Mouse (Mus musculus): Measurements from ENCODE around the gene Rnf220. TPM values are rescaled to one million over a fixed set of nuclear protein-coding genes. Genes with fewer than 3 reads are reported as not detected.

Gene Rnf220
- total RNA-seq, 2 experiments from 2014 or later = 63.3 to 83.9 TPM

DNA sequence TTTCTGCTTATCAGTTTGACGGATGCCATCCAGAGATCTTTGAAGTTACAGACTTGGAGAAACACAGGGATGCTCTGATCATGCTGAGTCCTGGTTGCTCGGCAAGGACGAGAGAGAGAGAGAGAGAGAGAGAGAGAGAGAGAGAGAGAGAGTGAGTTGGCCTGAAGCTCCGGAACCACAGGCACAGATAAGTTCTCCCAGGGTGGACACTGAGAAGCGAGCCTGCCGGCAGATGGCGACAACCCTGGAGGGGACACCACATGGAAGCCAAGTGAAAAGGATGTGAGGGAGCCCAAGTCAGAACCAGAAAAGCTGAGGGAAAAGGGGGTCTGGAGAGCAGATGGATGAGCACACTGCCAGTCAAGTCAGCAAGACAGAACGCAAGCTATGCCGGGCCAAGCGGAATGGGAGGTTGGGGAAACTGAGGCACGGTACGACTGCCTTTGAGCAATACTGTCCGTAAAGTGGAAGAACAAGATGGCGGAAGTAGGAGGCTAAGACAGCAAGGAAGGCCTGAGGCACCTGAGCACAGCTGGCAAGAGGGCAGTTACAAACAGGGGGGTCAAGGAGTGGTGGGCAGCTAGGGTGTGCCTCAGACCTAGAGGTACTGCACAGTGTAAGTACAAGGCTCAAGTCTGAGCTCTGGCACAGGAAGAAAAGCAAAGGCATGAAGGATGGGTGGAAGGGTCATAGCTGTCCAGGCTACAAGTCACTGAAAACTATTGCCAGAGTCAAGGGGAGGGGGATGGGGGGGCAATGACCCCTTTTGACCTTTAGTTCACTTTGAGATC, 107.4 kb downstream of the Rnf220 start:
- no peak for ATAC-seq (replicated peaks; ENCODE audit: poor library complexity)

DNA sequence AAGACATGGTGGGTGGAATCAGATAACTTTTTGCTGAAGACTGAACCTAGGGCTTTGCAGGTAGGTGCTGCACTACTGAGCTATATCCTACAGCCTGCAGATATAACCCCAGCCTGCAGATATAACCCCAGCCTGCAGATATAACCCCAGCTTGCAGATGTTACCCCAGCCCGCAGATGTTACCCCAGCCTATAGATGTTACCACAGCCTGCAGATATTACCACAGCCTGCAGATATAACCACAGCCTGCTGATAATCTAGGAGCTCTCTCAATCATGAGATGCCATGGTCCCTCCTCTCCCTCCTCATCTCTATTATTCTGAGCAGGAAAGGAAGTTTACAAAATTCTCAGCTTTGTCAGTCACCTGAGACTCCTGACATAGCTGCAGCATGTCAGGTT, 111.6 kb downstream of the Rnf220 start:
- peak; percentile 54 for ATAC-seq (replicated peaks; ENCODE audit: poor library complexity)

DNA sequence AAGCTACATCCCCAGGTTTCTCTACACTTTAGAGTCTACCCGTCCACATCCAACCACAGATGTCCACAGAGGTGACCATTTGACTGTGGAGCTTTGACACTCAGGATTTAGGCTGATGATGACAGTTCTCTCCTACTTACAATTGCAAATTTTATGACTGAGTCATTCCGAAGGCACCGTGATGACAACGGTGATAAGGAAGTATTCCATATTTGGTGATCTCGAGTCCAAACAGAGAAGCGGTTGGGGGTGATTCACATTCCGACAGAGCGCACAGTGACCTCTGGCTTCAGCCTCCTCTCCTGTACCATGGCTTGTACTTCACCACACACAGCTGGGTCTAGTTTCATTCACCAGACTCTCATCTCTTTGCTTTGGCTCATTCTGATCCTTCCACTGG, 115.0 kb downstream of the Rnf220 start:
- no peak for ATAC-seq (replicated peaks; ENCODE audit: poor library complexity)

DNA sequence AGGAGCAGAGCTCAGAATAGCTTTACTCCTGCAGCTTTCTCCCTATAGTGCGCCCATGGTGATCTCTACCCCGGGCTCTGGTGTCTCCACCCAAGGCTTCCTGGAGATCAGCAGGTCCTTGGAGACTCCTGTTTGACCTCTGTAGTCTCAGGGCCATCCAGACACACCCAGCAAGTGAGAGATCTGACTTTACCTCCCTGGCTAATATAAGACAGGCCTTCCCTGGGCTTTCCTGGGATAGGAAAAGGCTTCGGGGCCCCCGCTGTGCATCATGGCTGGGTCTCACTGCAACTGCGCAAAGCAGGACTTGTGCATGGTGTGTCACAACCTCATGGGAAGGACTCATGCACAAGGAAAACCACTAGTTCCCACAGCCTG, 116.3 kb downstream of the Rnf220 start:
- ATAC-seq (replicated peaks; ENCODE audit: poor library complexity) = no peak

DNA sequence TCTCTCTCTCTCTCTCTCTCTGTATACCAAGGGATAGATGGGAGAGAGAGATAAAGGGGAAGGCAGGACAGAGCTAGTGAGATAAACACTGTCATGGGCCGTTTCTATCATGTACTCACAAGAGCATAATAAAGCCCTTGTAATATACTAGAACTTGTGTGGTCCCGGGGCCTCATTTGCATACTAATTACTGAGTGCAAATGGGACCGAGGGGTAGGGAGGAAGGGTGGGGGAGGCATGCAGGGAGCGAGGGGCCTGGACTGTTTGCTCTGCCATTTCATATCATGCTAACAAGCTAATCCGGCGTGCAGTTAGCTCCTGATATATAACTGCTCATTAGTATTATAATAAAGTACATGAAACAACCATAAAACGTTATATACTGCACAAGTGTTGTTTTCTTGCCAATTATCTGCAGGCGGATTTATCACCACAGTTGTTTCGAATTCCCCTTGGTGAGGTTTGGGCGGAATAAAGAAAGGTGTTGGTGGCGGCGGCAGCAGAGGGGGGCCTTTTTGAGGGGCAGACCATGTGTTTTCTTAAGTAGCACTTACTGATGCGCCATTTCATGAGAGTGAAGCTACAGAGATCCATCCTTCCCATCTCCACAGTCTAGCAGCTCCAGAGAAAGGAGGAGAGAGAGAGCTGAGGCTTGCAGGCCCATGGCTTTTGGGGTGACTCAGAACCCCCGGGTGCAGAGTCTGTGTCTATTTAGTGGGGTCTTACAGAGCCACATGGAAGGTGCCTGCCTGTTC, 116.9 kb downstream of the Rnf220 start:
- no peak for ATAC-seq (replicated peaks; ENCODE audit: poor library complexity)

DNA sequence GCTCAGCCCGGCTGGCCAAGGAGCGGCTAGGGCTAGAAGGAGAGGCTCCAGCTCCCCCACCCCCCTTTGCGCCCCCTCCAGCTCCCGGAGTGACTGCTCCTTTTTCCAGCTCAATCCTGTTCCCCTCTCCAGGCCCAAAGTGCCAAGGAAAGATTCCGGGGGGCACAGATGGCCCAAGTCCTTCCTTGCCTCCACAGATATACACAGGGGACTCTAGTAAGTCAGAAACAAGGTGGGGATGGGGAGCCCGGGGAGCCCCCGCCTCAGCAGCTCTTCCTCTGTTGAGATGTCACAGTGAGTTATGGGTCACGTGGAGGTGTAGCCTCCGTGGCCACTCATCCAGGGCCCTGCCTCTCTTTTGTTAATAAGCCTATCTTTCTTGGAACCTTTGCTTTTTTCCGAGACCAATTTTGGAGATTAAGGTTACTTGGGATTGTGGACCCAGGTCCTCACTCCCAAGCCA, 122.7 kb downstream of the Rnf220 start:
- no peak for ATAC-seq (replicated peaks; ENCODE audit: poor library complexity)

DNA sequence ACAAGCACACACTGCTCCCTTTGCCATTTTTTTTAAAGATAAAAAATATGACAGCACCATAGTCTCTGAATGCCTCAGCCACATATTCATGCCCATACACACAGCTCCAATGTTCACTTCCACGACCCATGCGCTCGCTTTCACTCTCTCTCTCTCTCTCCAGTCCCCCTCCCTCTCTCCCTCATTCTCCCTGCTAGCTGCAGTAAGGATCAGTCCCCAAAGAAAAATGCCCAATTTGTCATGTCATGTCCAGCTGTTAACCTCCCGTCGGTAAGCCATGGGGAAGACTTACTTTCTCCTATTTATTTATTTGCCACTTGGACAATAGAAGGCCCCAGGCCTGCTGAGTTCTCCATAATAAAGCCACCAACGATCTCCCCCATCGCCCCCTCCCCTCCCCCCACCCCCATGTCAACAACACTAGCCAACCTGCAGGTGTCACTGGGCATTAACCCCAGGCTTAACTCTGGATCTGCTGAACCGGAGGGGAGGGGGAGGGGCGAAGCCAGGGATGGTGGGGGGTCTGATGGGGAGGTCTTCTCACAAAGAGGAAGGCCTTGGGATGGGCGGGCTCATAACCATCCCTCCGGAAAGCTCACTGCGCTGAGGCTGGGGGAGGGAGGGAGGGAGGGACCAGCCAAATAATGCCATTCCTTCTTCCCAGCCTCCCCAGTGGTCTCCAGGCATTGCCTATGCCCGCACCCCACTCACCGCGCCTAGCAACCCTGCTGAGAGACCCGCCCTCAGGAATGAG, 123.4 kb downstream of the Rnf220 start:
- ATAC-seq (replicated peaks; ENCODE audit: poor library complexity) = no peak

DNA sequence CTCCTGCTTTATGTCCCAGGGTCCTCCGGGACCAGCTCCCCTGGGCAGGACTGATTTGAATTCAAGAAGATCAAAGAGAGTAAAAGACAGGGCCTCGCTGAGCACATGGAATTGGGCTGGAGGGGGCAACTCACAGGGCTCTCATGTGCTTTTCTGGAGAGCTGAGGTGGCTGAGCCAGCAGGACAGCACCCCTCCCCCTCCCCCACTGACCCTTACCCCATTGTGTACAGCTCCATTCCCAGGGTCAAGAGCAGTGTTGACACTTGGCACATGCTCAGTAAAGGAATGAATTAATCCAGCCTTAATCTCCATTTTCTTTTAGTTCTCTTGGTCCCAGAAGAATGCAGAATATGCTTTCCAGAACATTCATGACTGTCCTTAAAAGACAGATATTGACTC, 125.0 kb downstream of the Rnf220 start:
- no peak for ATAC-seq (replicated peaks; ENCODE audit: poor library complexity)

DNA sequence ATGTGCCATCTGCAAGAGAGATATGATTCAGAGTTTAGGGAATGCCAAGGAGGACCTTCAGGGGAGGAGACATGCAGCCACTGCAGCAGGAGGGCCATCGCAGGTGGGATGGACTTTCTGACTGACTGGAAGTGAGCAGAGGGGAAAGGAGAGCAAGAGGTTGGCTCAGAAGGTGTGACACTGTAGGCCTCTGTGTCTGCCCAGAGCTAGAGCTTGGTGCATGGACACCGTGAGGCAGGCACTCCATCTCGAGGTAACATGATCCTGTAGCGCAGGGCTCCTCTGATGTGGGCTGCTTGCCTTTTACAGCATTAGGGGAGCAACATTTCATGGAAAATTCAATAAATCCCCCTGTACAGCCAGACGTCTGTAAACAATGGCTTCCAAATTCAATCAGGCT, 126.5 kb downstream of the Rnf220 start:
- no peak for ATAC-seq (replicated peaks; ENCODE audit: poor library complexity)

DNA sequence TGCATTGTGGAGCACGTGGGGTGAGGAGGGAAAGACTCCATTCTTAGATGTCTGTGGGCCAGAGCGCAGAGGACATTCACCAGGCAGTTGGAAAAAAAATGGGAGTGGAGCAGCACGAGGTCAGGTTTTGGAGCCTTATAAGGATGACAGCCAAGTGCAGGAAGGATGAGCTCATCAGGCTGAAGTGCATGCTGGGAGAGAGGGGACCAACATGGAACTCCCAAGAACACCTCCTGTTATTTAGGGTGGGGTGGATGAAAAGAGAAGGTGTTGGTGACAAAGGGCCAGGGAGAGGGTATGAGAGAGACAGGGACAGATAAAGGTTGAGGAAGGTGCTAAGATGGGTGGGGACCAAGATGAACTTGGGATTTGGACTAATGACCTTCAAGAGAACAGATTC, 127.3 kb downstream of the Rnf220 start:
- ATAC-seq (replicated peaks; ENCODE audit: poor library complexity) = no peak

DNA sequence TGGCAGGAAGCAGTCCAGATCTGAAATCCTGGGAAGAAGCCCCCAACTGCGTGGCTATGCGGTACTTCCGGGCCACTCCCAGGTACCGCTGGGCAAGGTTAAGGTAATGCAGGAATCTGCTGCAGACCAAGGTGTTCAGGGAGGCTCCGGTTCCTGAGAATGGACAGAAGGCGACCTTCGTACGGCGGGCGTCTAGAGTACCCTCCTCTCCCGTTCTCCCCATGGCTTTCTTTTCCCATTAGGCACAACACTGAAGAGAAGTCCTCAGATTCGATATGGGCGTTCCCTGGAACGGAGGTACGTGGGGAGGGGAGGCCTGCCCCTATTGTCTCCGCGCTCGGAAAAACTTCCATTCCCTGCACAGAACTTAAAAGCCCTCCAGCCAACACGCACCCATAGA, 129.5 kb downstream of the Rnf220 start:
- no peak for ATAC-seq (replicated peaks; ENCODE audit: poor library complexity)

DNA sequence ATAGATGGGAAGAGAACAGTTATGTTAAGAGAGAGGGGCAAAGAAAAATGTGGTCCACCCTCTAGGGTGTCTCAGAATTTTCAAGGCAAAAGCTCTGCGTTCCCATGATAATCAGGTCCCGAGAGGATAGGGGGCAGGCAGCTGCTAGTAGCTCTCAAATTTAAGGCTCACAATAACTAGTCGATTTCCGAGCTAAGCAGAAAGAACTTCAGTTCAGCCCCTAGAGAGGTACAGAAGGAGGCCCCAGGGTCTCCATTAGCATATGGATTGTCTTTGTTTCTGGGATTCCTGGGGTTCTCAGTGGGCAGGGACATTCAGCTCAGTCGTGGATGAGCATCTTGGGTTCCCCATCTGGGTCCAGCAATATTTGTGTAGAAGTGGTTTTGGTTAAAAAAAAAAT, 134.8 kb downstream of the Rnf220 start:
- no peak for ATAC-seq (replicated peaks; ENCODE audit: poor library complexity)

DNA sequence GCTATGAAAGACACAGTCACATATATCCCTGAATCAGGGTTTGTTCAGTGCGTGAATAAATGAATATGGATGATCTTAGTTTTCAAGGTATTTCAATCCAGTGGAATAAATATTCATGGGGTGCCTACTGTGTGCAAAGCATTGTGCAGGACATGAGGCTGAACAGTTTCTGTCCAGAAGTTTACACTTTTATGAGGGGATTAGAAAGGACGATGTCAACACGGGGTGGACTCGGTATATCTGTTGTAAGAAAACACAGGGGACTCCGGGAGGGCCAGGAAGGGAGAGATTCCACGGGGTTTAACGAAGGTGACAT, 135.3 kb downstream of the Rnf220 start:
- ATAC-seq (replicated peaks; ENCODE audit: poor library complexity) = no peak

DNA sequence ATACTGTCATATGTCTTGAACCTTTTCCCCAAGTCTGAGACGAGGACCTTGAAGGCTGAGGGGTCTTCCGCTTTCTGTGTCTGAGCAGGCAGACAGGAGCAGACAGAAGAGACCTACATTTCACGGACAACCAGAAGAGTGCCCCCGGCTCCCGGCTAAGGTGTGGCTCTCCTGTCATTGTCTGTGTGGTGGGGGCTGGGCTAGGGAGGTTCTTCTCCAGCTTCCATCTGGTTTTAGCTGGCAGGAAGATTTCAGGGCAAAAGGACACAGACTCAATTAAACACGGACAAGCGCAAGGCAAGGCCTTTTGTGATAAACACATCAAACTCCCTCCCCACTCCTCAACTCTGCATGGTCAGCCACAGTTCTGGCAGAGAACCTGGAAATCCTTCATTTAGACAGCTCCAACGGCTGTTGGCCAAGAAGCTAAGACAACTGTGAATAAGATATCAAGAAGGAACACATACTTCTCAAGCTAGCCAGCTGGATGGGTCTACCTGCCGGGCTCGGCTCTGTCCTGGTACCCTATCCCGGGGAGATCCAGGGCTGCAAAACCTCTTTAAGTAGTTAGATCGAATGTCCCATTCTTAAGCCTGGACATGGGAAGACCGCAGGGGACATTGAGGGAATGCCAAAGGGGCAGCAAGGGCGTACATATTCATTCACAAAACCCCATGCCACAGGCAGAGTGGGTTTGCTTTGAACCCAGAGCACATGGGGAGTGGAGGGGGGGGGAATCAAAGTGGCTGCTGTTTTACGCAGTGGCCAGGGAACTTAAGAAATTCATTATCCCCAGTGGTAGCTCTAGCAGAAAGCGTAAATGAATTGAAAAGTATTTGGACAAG, 135.9 kb downstream of the Rnf220 start:
- no peak for ATAC-seq (replicated peaks; ENCODE audit: poor library complexity)

DNA sequence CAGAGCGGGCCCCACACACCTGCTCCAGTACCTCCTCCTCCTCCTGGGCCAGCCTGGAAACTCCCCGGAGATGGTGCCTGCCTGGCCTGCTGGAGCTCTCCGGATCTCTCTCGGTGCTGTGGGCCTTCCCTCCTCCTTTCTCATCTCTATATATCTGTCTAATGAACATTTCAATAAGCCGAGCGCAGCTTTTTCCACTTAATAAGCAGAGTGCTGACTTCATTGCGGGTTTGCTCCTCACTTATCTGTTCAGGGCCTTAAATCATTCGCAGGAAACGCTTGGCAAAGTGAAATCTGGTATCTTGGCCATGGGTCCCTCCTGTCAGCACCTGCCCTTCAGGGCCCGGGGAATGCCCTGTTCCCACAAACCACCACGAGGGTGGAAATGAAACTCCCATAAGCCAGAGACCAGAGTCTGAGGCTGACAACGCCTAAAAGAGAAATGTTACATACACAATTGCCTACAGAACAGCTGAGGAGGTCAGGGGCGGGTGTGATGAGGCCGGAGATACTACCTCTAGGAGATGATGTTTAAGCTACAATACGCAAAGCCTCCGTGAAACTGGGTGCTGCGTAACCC, 137.0 kb downstream of the Rnf220 start:
- peak; percentile 45 for ATAC-seq (replicated peaks; ENCODE audit: poor library complexity)

DNA sequence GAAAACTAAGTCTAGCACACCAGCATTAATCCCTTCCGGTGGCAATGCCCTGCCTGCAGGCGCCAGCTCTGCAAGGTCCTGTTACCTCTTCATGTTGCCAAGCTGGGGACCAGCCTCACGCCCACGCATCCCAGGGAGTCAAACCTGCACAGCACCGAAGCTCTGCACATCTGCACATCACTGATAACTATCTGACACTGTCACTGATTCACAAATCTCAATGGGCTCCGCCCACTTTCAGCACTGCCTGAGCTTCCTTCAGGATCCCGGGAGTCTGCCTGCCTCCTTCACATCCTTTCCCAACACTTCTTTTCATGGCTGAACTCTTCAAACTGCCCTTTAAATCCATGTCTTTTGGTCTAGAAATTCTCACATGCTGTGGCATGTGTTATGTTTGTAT, 138.9 kb downstream of the Rnf220 start:
- ATAC-seq (replicated peaks; ENCODE audit: poor library complexity) = no peak

DNA sequence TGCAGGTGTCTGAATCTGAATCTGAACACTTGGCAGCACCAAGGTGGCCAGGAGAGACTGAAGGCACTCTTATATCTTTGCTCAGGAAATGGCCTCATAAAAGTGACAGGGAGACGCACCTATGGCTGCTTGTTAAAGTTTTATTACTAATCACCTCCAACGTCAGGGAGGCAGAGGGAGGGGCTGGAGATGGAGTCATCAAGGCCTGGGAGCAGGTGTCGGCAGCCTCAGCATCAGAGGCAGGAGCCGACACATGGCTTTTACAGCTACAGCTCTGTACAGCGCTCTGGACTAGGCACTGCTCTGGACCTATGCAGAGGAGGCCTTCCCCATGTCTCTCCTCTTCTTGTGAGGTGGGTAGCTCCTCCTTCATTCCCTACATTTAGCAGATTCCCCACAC, 139.7 kb downstream of the Rnf220 start:
- no peak for ATAC-seq (replicated peaks; ENCODE audit: poor library complexity)

DNA sequence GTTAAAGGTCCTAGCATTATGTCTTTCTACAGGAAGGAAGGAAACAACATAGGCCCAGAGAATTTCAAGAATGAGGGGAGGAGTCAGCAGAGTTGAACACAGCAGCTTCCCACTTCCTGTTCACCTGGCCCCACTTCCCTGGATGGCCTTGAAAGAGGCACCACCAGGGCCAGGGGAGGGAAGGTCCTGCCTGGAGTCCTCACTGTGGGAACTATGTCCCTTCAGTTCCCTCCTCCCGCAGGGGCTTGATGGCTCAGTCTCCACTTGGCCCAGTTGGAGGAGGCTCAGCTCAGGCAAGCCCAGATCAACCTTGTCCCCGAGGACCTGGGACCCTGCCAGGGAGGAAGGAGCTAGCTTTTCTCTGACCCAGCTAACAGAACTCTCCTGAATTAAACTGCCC, 140.6 kb downstream of the Rnf220 start:
- peak; percentile 18; the same call in 1 of the 2 replicates for ATAC-seq (replicated peaks; ENCODE audit: poor library complexity)

DNA sequence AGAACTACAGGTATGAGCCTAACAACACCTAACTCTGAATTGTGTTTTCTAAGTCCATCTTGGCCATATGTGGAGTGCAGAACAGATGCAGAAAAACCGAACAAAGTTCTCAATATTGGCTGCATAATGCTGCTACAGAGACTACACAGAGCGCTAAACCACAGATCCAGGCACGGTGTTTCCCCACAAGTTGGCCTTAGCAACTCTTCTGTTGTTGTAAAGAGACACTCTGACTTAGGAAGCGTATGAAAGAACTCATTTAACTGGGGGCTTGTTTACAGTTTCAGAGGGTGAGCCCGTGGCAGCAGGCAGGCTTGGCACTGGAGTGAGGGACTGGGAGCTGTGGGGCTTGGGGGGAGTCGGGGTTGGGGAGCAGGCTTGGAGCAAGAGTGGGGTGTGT, 142.2 kb downstream of the Rnf220 start:
- ATAC-seq (replicated peaks; ENCODE audit: poor library complexity) = no peak

DNA sequence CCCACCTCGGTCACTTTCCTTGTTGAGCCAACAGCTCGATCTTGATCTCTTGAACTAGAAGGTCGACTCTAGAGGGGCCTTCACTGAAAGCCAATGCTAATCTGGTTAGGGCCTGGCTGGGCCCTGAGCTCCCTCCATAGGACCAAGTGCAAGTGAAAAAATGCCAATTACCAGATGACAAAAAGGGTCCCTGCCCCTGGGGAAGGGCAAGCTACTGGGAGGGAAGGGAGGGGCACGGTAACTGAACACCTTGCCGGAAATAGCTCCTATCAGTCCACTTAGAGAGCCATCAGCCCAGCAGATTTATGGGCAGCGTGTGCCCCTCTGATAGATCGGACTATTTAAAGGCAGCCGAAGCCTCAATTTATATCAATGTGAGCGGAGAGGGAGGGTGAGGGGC, 143.9 kb downstream of the Rnf220 start:
- ATAC-seq (replicated peaks; ENCODE audit: poor library complexity) = no peak

DNA sequence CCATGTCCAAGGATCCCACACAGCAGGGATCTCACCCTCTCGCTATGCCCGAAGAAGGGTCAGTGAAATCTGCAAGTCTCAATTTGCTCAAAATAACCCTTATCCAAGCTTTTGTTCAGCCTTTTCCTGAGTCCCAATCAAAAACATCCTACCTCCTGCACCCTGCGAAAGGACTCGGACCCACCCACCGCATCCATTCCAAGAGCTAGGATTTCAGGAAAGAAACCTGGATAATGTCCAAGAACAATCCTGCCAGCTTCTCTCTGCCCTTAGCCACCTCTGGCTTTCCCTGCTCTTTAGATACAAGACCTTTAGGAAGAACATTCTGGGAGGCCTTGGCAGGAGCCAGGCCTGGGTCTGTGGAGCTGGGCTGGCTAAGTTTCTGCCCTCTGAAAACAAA, 144.8 kb downstream of the Rnf220 start:
- no peak for ATAC-seq (replicated peaks; ENCODE audit: poor library complexity)

Data from megakaryocyte progenitor cell, adult 5-6 weeks (primary cell).